Mouse (Mus musculus) thymus, adult 2 months (tissue): ENCODE measurements around the gene Fv1.

ENCODE experiments used
- CTCF ChIP-seq: fragments of 200-500 bp; IDR thresholded peaks from 2 replicates; pipeline ENCODE4 v1.5.1; 2012; ENCODE audit warnings: mild to moderate bottlenecking, control low read depth, low read length, moderate library complexity, borderline replicate concordance; ENCODE audit not compliant: control insufficient read depth, poor library complexity, insufficient read depth; ENCODE audit errors: extremely low read depth
- POLR2A ChIP-seq: fragments of 200-500 bp; IDR thresholded peaks from 2 replicates; pipeline ENCODE4 v1.6.1; 2012; ENCODE audit warnings: mild to moderate bottlenecking, low read length, control low read depth, moderate library complexity; ENCODE audit not compliant: control insufficient read depth, poor library complexity, insufficient read depth; ENCODE audit errors: extremely low read depth

DNA sequence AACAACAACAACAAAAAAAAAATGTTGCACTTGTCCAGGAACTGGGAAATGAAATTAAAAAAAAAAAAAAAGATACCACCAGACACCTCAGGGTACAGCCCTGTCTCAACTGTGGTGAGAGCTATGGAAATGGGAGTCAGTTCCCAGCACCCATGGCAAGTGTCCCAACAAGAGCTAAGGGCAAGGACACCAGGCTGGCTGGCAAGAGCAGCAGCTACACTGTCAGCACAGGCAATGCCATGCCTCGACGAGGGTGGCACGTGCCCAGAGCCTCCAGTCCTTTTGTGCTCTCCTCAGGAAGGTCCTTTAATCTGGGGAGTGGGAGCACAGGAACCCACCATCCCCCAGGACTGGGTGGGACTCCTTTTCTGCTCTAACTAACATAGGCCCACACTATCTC, 15.4 kb downstream of the Fv1 start:
- TF ChIP-seq POLR2A = no peak
- TF ChIP-seq CTCF = no peak
